Mouse (Mus musculus): ENCODE data around the gene Pde3a. TPM values are rescaled to one million over a fixed set of nuclear protein-coding genes. Genes with fewer than 3 reads are reported as not detected.
"Not testable (repeated sequence)": the region's sequence is repeated elsewhere in the genome, so short reads cannot be mapped to it uniquely, and the experiment has no call there.

The Pde3a gene
- total RNA-seq, 1 experiment from 2014 or later, result 0.10 TPM

GRCm38 (mm10) chr6:141311615-141312014 lies 62.5 kb downstream of the Pde3a start:
- ATAC-seq (replicated peaks; ENCODE audit: insufficient number of reproducible peaks, low FRiP score, low TSS enrichment, poor library complexity, severe bottlenecking), result no peak

GRCm38 (mm10) chr6:141313112-141313511 lies 64.0 kb downstream of the Pde3a start:
- no peak for ATAC-seq (replicated peaks; ENCODE audit: insufficient number of reproducible peaks, low FRiP score, low TSS enrichment, poor library complexity, severe bottlenecking)

GRCm38 (mm10) chr6:141318440-141318839 lies 69.4 kb downstream of the Pde3a start:
- no peak for ATAC-seq (replicated peaks; ENCODE audit: insufficient number of reproducible peaks, low FRiP score, low TSS enrichment, poor library complexity, severe bottlenecking)

- no peak for ATAC-seq (replicated peaks; ENCODE audit: insufficient number of reproducible peaks, low FRiP score, low TSS enrichment, poor library complexity, severe bottlenecking)
These were observed 72.2 kb downstream of the Pde3a start for GRCm38 (mm10) chr6:141321253-141321652.

GRCm38 (mm10) chr6:141322961-141323360 lies 73.9 kb downstream of the Pde3a start:
- no peak for ATAC-seq (replicated peaks; ENCODE audit: insufficient number of reproducible peaks, low FRiP score, low TSS enrichment, poor library complexity, severe bottlenecking)

GRCm38 (mm10) chr6:141327134-141327533 lies 78.1 kb downstream of the Pde3a start:
- ATAC-seq (replicated peaks; ENCODE audit: insufficient number of reproducible peaks, low FRiP score, low TSS enrichment, poor library complexity, severe bottlenecking), result not testable (repeated sequence)

GRCm38 (mm10) chr6:141328071-141328470 lies 79.0 kb downstream of the Pde3a start:
- ATAC-seq (replicated peaks; ENCODE audit: insufficient number of reproducible peaks, low FRiP score, low TSS enrichment, poor library complexity, severe bottlenecking), result no peak

GRCm38 (mm10) chr6:141331464-141331863 lies 82.4 kb downstream of the Pde3a start:
- ATAC-seq (replicated peaks; ENCODE audit: insufficient number of reproducible peaks, low FRiP score, low TSS enrichment, poor library complexity, severe bottlenecking), result no peak

- no peak for ATAC-seq (replicated peaks; ENCODE audit: insufficient number of reproducible peaks, low FRiP score, low TSS enrichment, poor library complexity, severe bottlenecking)
These were observed 83.6 kb downstream of the Pde3a start for GRCm38 (mm10) chr6:141332613-141333165.

- ATAC-seq (replicated peaks; ENCODE audit: insufficient number of reproducible peaks, low FRiP score, low TSS enrichment, poor library complexity, severe bottlenecking), result no peak
These were observed 84.2 kb downstream of the Pde3a start for GRCm38 (mm10) chr6:141333245-141333644.

- no peak for ATAC-seq (replicated peaks; ENCODE audit: insufficient number of reproducible peaks, low FRiP score, low TSS enrichment, poor library complexity, severe bottlenecking)
These were observed 86.8 kb downstream of the Pde3a start for GRCm38 (mm10) chr6:141335878-141336277.

- ATAC-seq (replicated peaks; ENCODE audit: insufficient number of reproducible peaks, low FRiP score, low TSS enrichment, poor library complexity, severe bottlenecking), result no peak
These were observed 87.4 kb downstream of the Pde3a start for GRCm38 (mm10) chr6:141336438-141336837.

GRCm38 (mm10) chr6:141337673-141338072 lies 88.6 kb downstream of the Pde3a start:
- no peak for ATAC-seq (replicated peaks; ENCODE audit: insufficient number of reproducible peaks, low FRiP score, low TSS enrichment, poor library complexity, severe bottlenecking)

- ATAC-seq (replicated peaks; ENCODE audit: insufficient number of reproducible peaks, low FRiP score, low TSS enrichment, poor library complexity, severe bottlenecking), result no peak
These were observed 92.3 kb downstream of the Pde3a start for GRCm38 (mm10) chr6:141341385-141341784.

- no peak for ATAC-seq (replicated peaks; ENCODE audit: insufficient number of reproducible peaks, low FRiP score, low TSS enrichment, poor library complexity, severe bottlenecking)
These were observed 98.8 kb downstream of the Pde3a start for GRCm38 (mm10) chr6:141347870-141348269.

- ATAC-seq (replicated peaks; ENCODE audit: insufficient number of reproducible peaks, low FRiP score, low TSS enrichment, poor library complexity, severe bottlenecking), result no peak
These were observed 99.5 kb downstream of the Pde3a start for GRCm38 (mm10) chr6:141348542-141348941.

- no peak for ATAC-seq (replicated peaks; ENCODE audit: insufficient number of reproducible peaks, low FRiP score, low TSS enrichment, poor library complexity, severe bottlenecking)
These were observed 101.2 kb downstream of the Pde3a start for GRCm38 (mm10) chr6:141350261-141350660.

- no peak for ATAC-seq (replicated peaks; ENCODE audit: insufficient number of reproducible peaks, low FRiP score, low TSS enrichment, poor library complexity, severe bottlenecking)
These were observed 103.2 kb downstream of the Pde3a start for GRCm38 (mm10) chr6:141352277-141352676.

- no peak for ATAC-seq (replicated peaks; ENCODE audit: insufficient number of reproducible peaks, low FRiP score, low TSS enrichment, poor library complexity, severe bottlenecking)
These were observed 114.6 kb downstream of the Pde3a start for GRCm38 (mm10) chr6:141363664-141364063.

GRCm38 (mm10) chr6:141367037-141367436 lies 118.0 kb downstream of the Pde3a start:
- ATAC-seq (replicated peaks; ENCODE audit: insufficient number of reproducible peaks, low FRiP score, low TSS enrichment, poor library complexity, severe bottlenecking), result no peak

GRCm38 (mm10) chr6:141372697-141373096 lies 123.6 kb downstream of the Pde3a start:
- ATAC-seq (replicated peaks; ENCODE audit: insufficient number of reproducible peaks, low FRiP score, low TSS enrichment, poor library complexity, severe bottlenecking), result no peak
